ENCODE assay signal across 8 mouse cellular contexts in the genomic region with DNA sequence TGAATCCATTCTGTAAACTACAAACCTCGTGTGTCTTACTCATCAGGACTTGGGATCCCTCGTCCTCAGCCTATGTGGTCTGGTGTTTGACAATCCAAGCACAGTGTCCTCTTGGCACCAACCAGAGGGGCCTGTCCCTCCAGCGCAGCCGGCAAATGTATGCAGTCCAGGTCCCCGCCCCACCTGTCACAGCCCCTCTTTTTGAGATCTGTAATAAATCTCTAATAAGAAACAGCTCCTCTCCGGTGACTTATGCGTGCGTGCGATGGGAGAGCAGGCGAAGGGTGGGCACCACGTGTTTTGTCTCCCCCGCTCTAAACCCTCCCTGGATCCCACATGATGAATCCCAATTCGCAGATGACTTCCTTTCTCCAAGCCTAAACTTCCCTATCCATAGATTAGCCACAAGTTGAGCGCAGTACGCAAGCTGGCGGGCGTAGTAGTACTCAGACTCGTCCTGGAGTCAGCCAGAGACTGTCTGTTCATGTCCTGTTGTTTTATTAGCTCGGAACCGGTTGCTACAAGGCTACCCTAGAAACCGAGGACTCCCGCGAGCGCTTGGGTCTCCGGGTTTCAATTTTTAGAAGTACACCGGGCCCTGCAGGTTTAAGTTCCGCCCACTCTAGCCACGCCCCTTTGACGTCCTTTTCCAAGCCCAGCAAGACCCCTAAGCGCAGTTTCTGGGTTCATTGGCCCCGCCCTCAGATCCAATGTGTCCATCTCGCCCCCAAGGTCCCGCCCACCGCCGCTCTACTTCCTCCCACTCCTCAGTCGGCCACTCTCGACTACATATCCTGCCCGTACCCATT. TPM values are rescaled to one million over a fixed set of nuclear protein-coding genes. Genes with fewer than 3 reads are reported as not detected.
DNase-seq lines count a peak whose midpoint lies in the region; ATAC-seq lines count a peak whose summit lies in the region.

No protein-coding gene starts in this region.

- WGBS in forebrain, embryonic 13.5 days: 2% methylated on average over 38 of the region's 38 CpGs
- 1% methylated on average over 38 of the region's 38 CpGs for WGBS in kidney, embryonic 15.5 days
- 3% methylated on average over 38 of the region's 38 CpGs for WGBS in midbrain, embryonic 10.5 days

- no peak for DNase-seq in frontal cortex, postnatal 10 days (ENCODE audit: low spot score in 2 of 2)
- peak; percentile 83 for DNase-seq in urinary bladder, postnatal 25 days (ENCODE audit: low spot score)
- DNase-seq in urinary bladder, adult 2 months (ENCODE audit: low spot score): no peak
- peak; percentile 98 for DNase-seq in midbrain, embryonic 10.5 days (ENCODE audit: low spot score)
- DNase-seq in thymus, postnatal 4 days: peak; percentile 98

- no peaks in the 10 kb centered on the region for H3K27me3 ChIP-seq in forebrain, embryonic 13.5 days
- no peaks in the 10 kb centered on the region for H3K27me3 ChIP-seq in kidney, embryonic 15.5 days
- H3K27me3 ChIP-seq in midbrain, embryonic 10.5 days (ENCODE audit: low read depth, poor library complexity, severe bottlenecking): 0 out of 2 replicates have a peak, but pooled peaks cover 11% of the 10 kb centered on the region

- peak overlapping the region; percentile 88 for H3K27ac ChIP-seq in forebrain, embryonic 13.5 days
- peak overlapping the region; percentile 93 for H3K27ac ChIP-seq in kidney, embryonic 15.5 days
- H3K27ac ChIP-seq in midbrain, embryonic 10.5 days (replicated peaks): peak overlapping the region; percentile 97

- peak overlapping the region; percentile 96 for H3K4me3 ChIP-seq in forebrain, embryonic 13.5 days
- peak overlapping the region; percentile 98 for H3K4me3 ChIP-seq in kidney, embryonic 15.5 days (replicated peaks)
- peak overlapping the region; percentile 98 for H3K4me3 ChIP-seq in midbrain, embryonic 10.5 days

- peak overlapping the region; percentile 62 for H3K9ac ChIP-seq in forebrain, embryonic 13.5 days
- peak overlapping the region; percentile 54 for H3K9ac ChIP-seq in kidney, embryonic 15.5 days

- peaks cover 62% of the 10 kb centered on the region for H3K36me3 ChIP-seq in forebrain, embryonic 13.5 days (ENCODE audit: poor library complexity, severe bottlenecking)
- peaks cover 58% of the 10 kb centered on the region for H3K36me3 ChIP-seq in kidney, embryonic 15.5 days
- peaks cover 68% of the 10 kb centered on the region for H3K36me3 ChIP-seq in midbrain, embryonic 10.5 days

- H3K9me3 ChIP-seq in forebrain, embryonic 13.5 days (replicated peaks): no peaks in the 10 kb centered on the region
- H3K9me3 ChIP-seq in kidney, embryonic 15.5 days (replicated peaks): no peaks in the 10 kb centered on the region
- H3K9me3 ChIP-seq in midbrain, embryonic 10.5 days (replicated peaks): no peaks in the 10 kb centered on the region

- ATAC-seq in frontal cortex, adult (ENCODE audit: low TSS enrichment): peak; percentile 24; the same call in 1 of the 2 replicates
- peak; percentile 0 for ATAC-seq in forebrain, embryonic 13.5 days
- no peak; the same call in 1 of the 2 replicates for ATAC-seq in kidney, embryonic 15.5 days (replicated peaks; ENCODE audit: low FRiP score)

- H3K4me1 ChIP-seq in forebrain, embryonic 13.5 days: peaks cover 42% of the 10 kb centered on the region
- H3K4me1 ChIP-seq in kidney, embryonic 15.5 days: peaks cover 64% of the 10 kb centered on the region
- H3K4me1 ChIP-seq in midbrain, embryonic 10.5 days: peaks cover 57% of the 10 kb centered on the region

- peak overlapping the region; percentile 85 for H3K4me2 ChIP-seq in forebrain, embryonic 13.5 days
- H3K4me2 ChIP-seq in kidney, embryonic 15.5 days: peak overlapping the region; percentile 79

RNA-seq across cellular contexts. Expression of gene Cactin, which starts 1.0 kb away (rescaled TPM):
- 27.7 and 29.5 TPM in 2 replicates for polyA plus RNA-seq in urinary bladder, adult 2 months (2012; rRNA removed)
- polyA plus RNA-seq in forebrain, embryonic 13.5 days (2015; fragmentation: Nextera tagmentation; extraction: Ambion mirVana): 39.9 and 42.0 TPM in 2 replicates
- 38.8 and 44.2 TPM in 2 replicates for polyA plus RNA-seq in kidney, embryonic 15.5 days (2015; fragmentation: Nextera tagmentation; extraction: Ambion mirVana)
- polyA plus RNA-seq in midbrain, embryonic 10.5 days (2016; fragmentation: Nextera tagmentation; extraction: Ambion mirVana): 53.5 and 53.6 TPM in 2 replicates

RNA-seq across cellular contexts. Expression of gene Tbxa2r, which starts 8.6 kb away (rescaled TPM):
- 9.3 and 11.6 TPM in 2 replicates for polyA plus RNA-seq in urinary bladder, adult 2 months (2012; rRNA removed)
- 2.6 and 3.8 TPM in 2 replicates for polyA plus RNA-seq in forebrain, embryonic 13.5 days (2015; fragmentation: Nextera tagmentation; extraction: Ambion mirVana)
- polyA plus RNA-seq in kidney, embryonic 15.5 days (2015; fragmentation: Nextera tagmentation; extraction: Ambion mirVana): 14.4 and 18.3 TPM in 2 replicates
- 2.9 and 3.3 TPM in 2 replicates for polyA plus RNA-seq in midbrain, embryonic 10.5 days (2016; fragmentation: Nextera tagmentation; extraction: Ambion mirVana)

RNA-seq across cellular contexts. Expression of gene Gipc3, which starts 23.1 kb away (rescaled TPM):
- 3.2 and 6.5 TPM in 2 replicates for polyA plus RNA-seq in urinary bladder, adult 2 months (2012; rRNA removed)
- polyA plus RNA-seq in forebrain, embryonic 13.5 days (2015; fragmentation: Nextera tagmentation; extraction: Ambion mirVana): not detected in 2 replicates
- 0.08 TPM in 1 of 2 replicates, not detected in the other for polyA plus RNA-seq in kidney, embryonic 15.5 days (2015; fragmentation: Nextera tagmentation; extraction: Ambion mirVana)
- polyA plus RNA-seq in midbrain, embryonic 10.5 days (2016; fragmentation: Nextera tagmentation; extraction: Ambion mirVana): not detected in 2 replicates

RNA-seq across cellular contexts. Expression of gene Pip5k1c, which starts 27.2 kb away (rescaled TPM):
- polyA plus RNA-seq in urinary bladder, adult 2 months (2012; rRNA removed): 38.6 and 48.9 TPM in 2 replicates
- polyA plus RNA-seq in forebrain, embryonic 13.5 days (2015; fragmentation: Nextera tagmentation; extraction: Ambion mirVana): 73.1 and 87.2 TPM in 2 replicates
- 51.0 and 61.3 TPM in 2 replicates for polyA plus RNA-seq in kidney, embryonic 15.5 days (2015; fragmentation: Nextera tagmentation; extraction: Ambion mirVana)
- polyA plus RNA-seq in midbrain, embryonic 10.5 days (2016; fragmentation: Nextera tagmentation; extraction: Ambion mirVana): 55.0 and 60.8 TPM in 2 replicates

RNA-seq across cellular contexts. Expression of gene Tjp3, which starts 28.6 kb away (rescaled TPM):
- 23.7 and 25.1 TPM in 2 replicates for polyA plus RNA-seq in urinary bladder, adult 2 months (2012; rRNA removed)
- 6.2 and 7.1 TPM in 2 replicates for polyA plus RNA-seq in forebrain, embryonic 13.5 days (2015; fragmentation: Nextera tagmentation; extraction: Ambion mirVana)
- 15.9 and 18.1 TPM in 2 replicates for polyA plus RNA-seq in kidney, embryonic 15.5 days (2015; fragmentation: Nextera tagmentation; extraction: Ambion mirVana)
- 6.5 and 6.9 TPM in 2 replicates for polyA plus RNA-seq in midbrain, embryonic 10.5 days (2016; fragmentation: Nextera tagmentation; extraction: Ambion mirVana)

Comparison
In these comparisons a context has a peak if more than half of its experiments do, and no peak if none do; other contexts are left out.
1. DNase-seq: peak in urinary bladder, postnatal 25 days (single experiment), midbrain, embryonic 10.5 days (single experiment) and thymus, postnatal 4 days (single experiment); none in frontal cortex, postnatal 10 days (0 of 2) and urinary bladder, adult 2 months (single experiment).
2. Peak in every context shown above with its lines, with median percentiles within 50 percentile points of each other: H3K27ac ChIP-seq and H3K4me3 ChIP-seq.